Mouse (Mus musculus): Measurements from ENCODE around the gene Calcoco1.

GRCm38 (mm10) chr15:102698193-102698592, 23.8 kb downstream of the Calcoco1 start:
- TF ChIP-seq CTCF (IDR thresholded peaks at IDR 0.05; ENCODE audit: low read depth, low read length) (peak; percentile 91), POLR2A (IDR thresholded peaks at IDR 0.05; ENCODE audit: insufficient read depth, low read length) (no peak), EP300 (IDR thresholded peaks at IDR 0.05; ENCODE audit: insufficient read depth, low read depth, low read length) (no peak)

All from ES-Bruce4 (cell line).